Comparison of ENCODE assay signal across 7 mouse cellular contexts in the genomic region with DNA sequence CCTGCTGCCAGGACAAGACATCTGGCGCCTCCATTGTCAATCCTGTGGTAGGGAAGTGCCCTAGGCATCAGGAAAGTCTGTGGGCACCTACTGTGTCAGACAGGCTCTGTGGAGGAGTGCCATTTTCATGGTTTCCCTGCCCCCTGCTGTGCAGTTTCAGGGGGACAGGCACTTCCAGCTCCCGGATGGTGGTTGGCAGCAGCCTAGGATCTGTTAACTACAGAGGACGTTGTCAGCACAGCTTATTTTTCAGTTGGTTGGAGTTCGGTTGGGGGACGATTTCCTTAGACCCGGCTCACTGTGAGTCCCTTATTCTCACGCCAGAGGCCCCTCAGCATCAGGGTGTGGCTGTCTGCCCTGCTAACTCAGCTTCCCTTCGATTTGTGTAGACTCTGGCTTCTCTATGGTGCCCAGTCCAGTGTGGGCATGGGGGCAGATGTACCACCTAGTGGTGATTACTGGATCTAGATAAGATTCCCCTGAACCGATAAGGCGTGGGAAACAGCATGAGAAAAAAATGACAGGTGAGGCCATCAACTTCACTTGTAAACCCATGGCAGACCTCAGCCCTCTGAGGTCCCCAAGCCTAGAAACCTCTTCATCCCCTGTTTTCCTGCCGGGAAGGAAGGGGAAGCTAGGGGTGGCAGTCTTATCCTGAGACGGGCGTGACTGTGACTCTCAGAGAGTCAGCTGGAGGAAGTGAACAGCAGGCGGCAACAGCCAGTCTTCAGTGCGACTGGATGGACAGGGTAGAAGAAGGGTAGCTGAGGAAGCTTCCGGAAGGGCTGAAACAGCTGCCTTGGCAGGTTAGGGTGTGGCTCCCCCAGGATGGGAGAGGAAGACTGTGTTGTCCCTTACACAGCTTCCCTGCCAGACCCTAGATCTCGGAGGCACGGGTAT. TPM values are rescaled to one million over a fixed set of nuclear protein-coding genes. Genes with fewer than 3 reads are reported as not detected.
DNase-seq lines count a peak whose midpoint lies in the region; ATAC-seq and TF ChIP-seq lines count a peak whose summit lies in the region.

No protein-coding gene starts in this region.

- H3K4me3 ChIP-seq in embryonic facial prominence, embryonic 14.5 days (ENCODE audit: low read depth, low read length) = no peak overlapping the region
- H3K4me3 ChIP-seq in hindbrain, embryonic 16.5 days (ENCODE audit: low read length) = no peak overlapping the region
- peak overlapping the region; percentile 45 to 55 for H3K4me3 ChIP-seq in liver, embryonic 14.5 days (ENCODE audit: insufficient read depth in 1 of 2, low read depth in 2 of 2, low read length in 2 of 2)
- H3K4me3 ChIP-seq in neural tube, embryonic 13.5 days = no peak overlapping the region

- H3K36me3 ChIP-seq in embryonic facial prominence, embryonic 14.5 days (ENCODE audit: control insufficient read depth, insufficient read depth, low read length) = 0 out of 2 replicates have a peak, but pooled peaks cover 4% of the 10 kb centered on the region
- H3K36me3 ChIP-seq in hindbrain, embryonic 16.5 days (ENCODE audit: control insufficient read depth, insufficient read depth, low read length) = no peaks in the 10 kb centered on the region
- H3K36me3 ChIP-seq in liver, embryonic 14.5 days (replicated peaks; ENCODE audit: control insufficient read depth, insufficient read depth, low read depth) = peaks cover 7% of the 10 kb centered on the region
- peaks cover 14% of the 10 kb centered on the region; the same call in 1 of the 2 replicates for H3K36me3 ChIP-seq in neural tube, embryonic 13.5 days

- no peaks in the 10 kb centered on the region for H3K27me3 ChIP-seq in embryonic facial prominence, embryonic 14.5 days (replicated peaks; ENCODE audit: control insufficient read depth, insufficient read depth, low read length)
- H3K27me3 ChIP-seq in hindbrain, embryonic 16.5 days (replicated peaks; ENCODE audit: control insufficient read depth, insufficient read depth, low read length) = no peaks in the 10 kb centered on the region
- H3K27me3 ChIP-seq in liver, embryonic 14.5 days (ENCODE audit: control insufficient read depth, insufficient read depth, low read length) = no peaks in the 10 kb centered on the region
- H3K27me3 ChIP-seq in neural tube, embryonic 13.5 days = no peaks in the 10 kb centered on the region

- TF ChIP-seq CTCF in liver, embryonic 14.5 days (IDR thresholded peaks at IDR 0.05; ENCODE audit: low read depth) = peak; percentile 73

- peaks cover 37% of the 10 kb centered on the region for H3K4me1 ChIP-seq in embryonic facial prominence, embryonic 14.5 days (ENCODE audit: control insufficient read depth, insufficient read depth, low read length)
- H3K4me1 ChIP-seq in hindbrain, embryonic 16.5 days (ENCODE audit: control insufficient read depth, insufficient read depth, low read depth, low read length) = peaks cover 28% of the 10 kb centered on the region
- H3K4me1 ChIP-seq in liver, embryonic 14.5 days (replicated peaks; ENCODE audit: control insufficient read depth in 2 of 2, insufficient read depth in 2 of 2, low read length in 1 of 2) = peaks cover 53 to 75% of the 10 kb centered on the region in 2 experiments
- peaks cover 66% of the 10 kb centered on the region for H3K4me1 ChIP-seq in neural tube, embryonic 13.5 days (replicated peaks)

- peak overlapping the region; percentile 38; the same call in 1 of the 2 replicates for H3K9ac ChIP-seq in embryonic facial prominence, embryonic 14.5 days (ENCODE audit: low read depth, low read length)
- H3K9ac ChIP-seq in hindbrain, embryonic 16.5 days (ENCODE audit: low read depth, low read length) = peak overlapping the region; percentile 0; the same call in 1 of the 2 replicates
- H3K9ac ChIP-seq in liver, embryonic 14.5 days (replicated peaks) = peak overlapping the region; percentile 78
- no peak overlapping the region for H3K9ac ChIP-seq in neural tube, embryonic 13.5 days

- H3K4me2 ChIP-seq in embryonic facial prominence, embryonic 14.5 days (ENCODE audit: low read depth, low read length) = peak overlapping the region; percentile 36
- no peak overlapping the region for H3K4me2 ChIP-seq in hindbrain, embryonic 16.5 days (ENCODE audit: low read length)
- peak overlapping the region; percentile 74 for H3K4me2 ChIP-seq in liver, embryonic 14.5 days (ENCODE audit: low read depth)
- no peak overlapping the region for H3K4me2 ChIP-seq in neural tube, embryonic 13.5 days

- WGBS in embryonic facial prominence, embryonic 14.5 days = 40% methylated on average over 18 of the region's 18 CpGs
- WGBS in hindbrain, embryonic 16.5 days = 49% methylated on average over 18 of the region's 18 CpGs
- 9% methylated on average over 18 of the region's 18 CpGs for WGBS in liver, embryonic 14.5 days (ENCODE audit: insufficient replicate concordance)
- WGBS in neural tube, embryonic 13.5 days = 48% methylated on average over 18 of the region's 18 CpGs

- peak; percentile 64 for ATAC-seq in embryonic facial prominence, embryonic 14.5 days (ENCODE audit: low read depth)
- ATAC-seq in hindbrain, embryonic 16.5 days = 0 out of 2 replicates have a peak, but pooled peaks have one; percentile 31
- ATAC-seq in liver, embryonic 14.5 days (ENCODE audit: insufficient read depth) = peak; percentile 62
- ATAC-seq in neural tube, embryonic 13.5 days (ENCODE audit: low read depth) = no peak; the same call in 1 of the 2 replicates

- 0 out of 2 replicates have a peak, but pooled peaks have one; percentile 15 for TF ChIP-seq EP300 in liver, embryonic 14.5 days (IDR thresholded peaks at IDR 0.05; ENCODE audit: low read depth)

- H3K9me3 ChIP-seq in embryonic facial prominence, embryonic 14.5 days (ENCODE audit: control insufficient read depth, low read length) = no peaks in the 10 kb centered on the region
- no peaks in the 10 kb centered on the region for H3K9me3 ChIP-seq in hindbrain, embryonic 16.5 days (ENCODE audit: control insufficient read depth, low read length)
- H3K9me3 ChIP-seq in liver, embryonic 14.5 days (ENCODE audit: control insufficient read depth, low read length) = no peaks in the 10 kb centered on the region
- H3K9me3 ChIP-seq in neural tube, embryonic 13.5 days = no peaks in the 10 kb centered on the region

- DNase-seq in spleen, postnatal 10 days (ENCODE audit: low spot score in 2 of 2) = peak; percentile 57 to 63
- DNase-seq in spleen, adult 12 weeks (ENCODE audit: low spot score) = no peak
- peak; percentile 70 for DNase-seq in embryonic facial prominence, embryonic 14.5 days (ENCODE audit: low spot score)
- no peak for DNase-seq in liver, embryonic 14.5 days (ENCODE audit: low read depth in 3 of 3, low spot score in 3 of 3)
- no peak for DNase-seq in urinary bladder, postnatal 10 days (ENCODE audit: low spot score)

- H3K27ac ChIP-seq in embryonic facial prominence, embryonic 14.5 days (replicated peaks; ENCODE audit: low read depth, low read length) = peak overlapping the region; percentile 86
- H3K27ac ChIP-seq in hindbrain, embryonic 16.5 days (ENCODE audit: low read depth, low read length) = peak overlapping the region; percentile 33
- H3K27ac ChIP-seq in liver, embryonic 14.5 days = peak overlapping the region; percentile 94
- H3K27ac ChIP-seq in neural tube, embryonic 13.5 days (replicated peaks) = peak overlapping the region; percentile 55

RNA-seq across cellular contexts. Expression of gene Gm10277, which starts 3.5 kb away (rescaled TPM):
- polyA plus RNA-seq in embryonic facial prominence, embryonic 14.5 days (2014; fragmentation: Nextera tagmentation; extraction: Ambion mirVana) = 0.26 and 0.46 TPM in 2 replicates
- polyA plus RNA-seq in hindbrain, embryonic 16.5 days (2015; fragmentation: Nextera tagmentation; extraction: Ambion mirVana) = 1.6 and 1.7 TPM in 2 replicates
- polyA plus RNA-seq in liver, embryonic 14.5 days (2012; rRNA removed) = not detected in 2 replicates
- polyA plus RNA-seq in liver, embryonic 14.5 days (2014; fragmentation: Nextera tagmentation; extraction: Ambion mirVana) = 0.11 and 0.18 TPM in 2 replicates
- 1.7 and 2.8 TPM in 2 replicates for polyA plus RNA-seq in neural tube, embryonic 13.5 days (2015; fragmentation: Nextera tagmentation; extraction: Ambion mirVana)

RNA-seq across cellular contexts. Expression of gene Myo18a, which starts 21.0 kb away (rescaled TPM):
- polyA plus RNA-seq in embryonic facial prominence, embryonic 14.5 days (2014; fragmentation: Nextera tagmentation; extraction: Ambion mirVana) = 39.8 and 44.1 TPM in 2 replicates
- polyA plus RNA-seq in hindbrain, embryonic 16.5 days (2015; fragmentation: Nextera tagmentation; extraction: Ambion mirVana) = 35.1 and 44.0 TPM in 2 replicates
- polyA plus RNA-seq in liver, embryonic 14.5 days (2012; rRNA removed) = 10.6 and 15.4 TPM in 2 replicates
- 13.5 and 14.3 TPM in 2 replicates for polyA plus RNA-seq in liver, embryonic 14.5 days (2014; fragmentation: Nextera tagmentation; extraction: Ambion mirVana)
- polyA plus RNA-seq in neural tube, embryonic 13.5 days (2015; fragmentation: Nextera tagmentation; extraction: Ambion mirVana) = 43.2 and 44.2 TPM in 2 replicates

RNA-seq across cellular contexts. Expression of gene Cryba1, which starts 58.9 kb away (rescaled TPM):
- polyA plus RNA-seq in embryonic facial prominence, embryonic 14.5 days (2014; fragmentation: Nextera tagmentation; extraction: Ambion mirVana) = not detected in 2 replicates
- 0.20 and 0.21 TPM in 2 replicates for polyA plus RNA-seq in hindbrain, embryonic 16.5 days (2015; fragmentation: Nextera tagmentation; extraction: Ambion mirVana)
- not detected in 2 replicates for polyA plus RNA-seq in liver, embryonic 14.5 days (2012; rRNA removed)
- not detected in 2 replicates for polyA plus RNA-seq in liver, embryonic 14.5 days (2014; fragmentation: Nextera tagmentation; extraction: Ambion mirVana)
- 4.2 and 5.6 TPM in 2 replicates for polyA plus RNA-seq in neural tube, embryonic 13.5 days (2015; fragmentation: Nextera tagmentation; extraction: Ambion mirVana)

Comparison
In these comparisons a context has a peak if more than half of its experiments do, and no peak if none do; other contexts are left out.
1. DNase-seq: peak in spleen, postnatal 10 days (2 of 2) and embryonic facial prominence, embryonic 14.5 days (single experiment); none in spleen, adult 12 weeks (single experiment), liver, embryonic 14.5 days (0 of 3) and urinary bladder, postnatal 10 days (single experiment).
2. H3K27ac ChIP-seq: peak in every context shown above with its lines; median percentile 94 in liver, embryonic 14.5 days; 86 in embryonic facial prominence, embryonic 14.5 days; 55 in neural tube, embryonic 13.5 days; 33 in hindbrain, embryonic 16.5 days.
3. H3K4me2 ChIP-seq: peak in embryonic facial prominence, embryonic 14.5 days (single experiment) and liver, embryonic 14.5 days (single experiment); none in hindbrain, embryonic 16.5 days (single experiment) and neural tube, embryonic 13.5 days (single experiment).
4. H3K4me3 ChIP-seq: peak in liver, embryonic 14.5 days (2 of 2); none in embryonic facial prominence, embryonic 14.5 days (single experiment), hindbrain, embryonic 16.5 days (single experiment) and neural tube, embryonic 13.5 days (single experiment).